Mouse (Mus musculus) embryonic facial prominence, embryonic 14.5 days (tissue): ENCODE data around the gene Hook2. TPM values are rescaled to one million over a fixed set of nuclear protein-coding genes. Genes with fewer than 3 reads are reported as not detected.

Experiments
- ATAC-seq: fragments of 200-750 bp; cut with Nextera tagmentation; 2 replicates; pipeline ENCODE4 v1.8.0; 2017; ENCODE audit warnings: low read depth, moderate number of reproducible peaks, moderate TSS enrichment
- DNase-seq: peaks from one replicate; pipeline ENCODE4 v3.0.0-alpha.2; 2015; ENCODE audit warnings: low spot score
- H3K27ac ChIP-seq: fragments of 300-500 bp; sonication (generic); replicated peaks from 2 replicates; pipeline ENCODE4 v1.5.1; 2014; ENCODE audit warnings: low read depth, mild to moderate bottlenecking, low read length, moderate library complexity
- H3K27me3 ChIP-seq: fragments of 300-500 bp; sonication (generic); replicated peaks from 2 replicates; pipeline ENCODE4 v1.6.1; 2014; ENCODE audit warnings: low read length; ENCODE audit not compliant: control insufficient read depth, insufficient read depth
- H3K36me3 ChIP-seq: fragments of 300-500 bp; sonication (generic); 2 replicates; pipeline ENCODE4 v1.6.1; 2014; ENCODE audit warnings: low read length, mixed read lengths; ENCODE audit not compliant: control insufficient read depth, insufficient read depth
- H3K4me1 ChIP-seq: fragments of 300-500 bp; sonication (generic); 2 replicates; pipeline ENCODE4 v1.6.1; 2014; ENCODE audit warnings: antibody characterized with exemption, low read length; ENCODE audit not compliant: control insufficient read depth, insufficient read depth
- H3K4me2 ChIP-seq: fragments of 300-500 bp; sonication (generic); 2 replicates; pipeline ENCODE4 v1.6.1; 2014; ENCODE audit warnings: low read depth, mild to moderate bottlenecking, low read length, moderate library complexity, mixed read lengths
- H3K4me3 ChIP-seq: fragments of 300-500 bp; sonication (generic); 2 replicates; pipeline ENCODE4 v1.5.1; 2014; ENCODE audit warnings: low read depth, mild to moderate bottlenecking, low read length
- H3K9ac ChIP-seq: fragments of 300-500 bp; sonication (generic); 2 replicates; pipeline ENCODE4 v1.6.1; 2014; ENCODE audit warnings: low read depth, mild to moderate bottlenecking, low read length, moderate library complexity, mixed read lengths
- H3K9me3 ChIP-seq: fragments of 300-500 bp; sonication (generic); 2 replicates; pipeline ENCODE4 v1.6.1; 2016; ENCODE audit warnings: low read length; ENCODE audit not compliant: control insufficient read depth
- WGBS: fragments of 180-500 bp; shearing (Covaris S2); extraction: QIAGEN DNeasy Blood & Tissue Kit; methylation state at CpG from one replicate; pipeline ENCODE4 v1.1.7; 2014; 5-methylcytosine and 5-hydroxymethylcytosine counted together
- polyA plus RNA-seq: library from polyadenylated mRNA; unstranded; fragments of >200 nt; fragmentation: Nextera tagmentation; extraction: Ambion mirVana; gene quantifications from 2 replicates; pipeline ENCODE4 v1.2.1, GENCODE M21; 2014

Gene Hook2
- polyA plus RNA-seq, 1 experiment from 2014 or later, result 13.1 TPM

- whole genome bisulfite sequencing, result 66% methylated on average over 15 of the region's 15 CpGs
- H3K27me3 ChIP-seq, result peaks cover 15% of the 10 kb centered on the region
- no peak overlapping the region for H3K4me3 ChIP-seq
- H3K27ac ChIP-seq, result peak overlapping the region; percentile 61
- ATAC-seq (peak; percentile 24; the same call in 1 of the 2 replicates), DNase-seq (no peak)
- no peaks in the 10 kb centered on the region for H3K36me3 ChIP-seq
- 0 out of 2 replicates have a peak overlapping the region, but pooled peaks have one; percentile 5 for H3K9ac ChIP-seq
- no peak overlapping the region; the same call in 1 of the 2 replicates for H3K4me2 ChIP-seq
- H3K4me1 ChIP-seq, result peaks cover 47% of the 10 kb centered on the region
- no peaks in the 10 kb centered on the region for H3K9me3 ChIP-seq
Observed at GRCm38 (mm10) chr8:84981644-84982498, 8.5 kb upstream of the Hook2 start.

GRCm38 (mm10) chr8:84982499-84983011 lies 7.8 kb upstream of the Hook2 start:
- peaks cover 43% of the 10 kb centered on the region for H3K4me1 ChIP-seq
- 0 out of 2 replicates have a peak overlapping the region, but pooled peaks have one; percentile 5 for H3K9ac ChIP-seq
- no peak overlapping the region for H3K4me2 ChIP-seq
- WGBS, result 52% methylated on average over 3 of the region's 3 CpGs
- H3K9me3 ChIP-seq, result no peaks in the 10 kb centered on the region
- ATAC-seq (no peak), DNase-seq (no peak)
- H3K4me3 ChIP-seq, result no peak overlapping the region
- peaks cover 9% of the 10 kb centered on the region for H3K27me3 ChIP-seq
- no peaks in the 10 kb centered on the region for H3K36me3 ChIP-seq
- H3K27ac ChIP-seq, result peak overlapping the region; percentile 58

DNA sequence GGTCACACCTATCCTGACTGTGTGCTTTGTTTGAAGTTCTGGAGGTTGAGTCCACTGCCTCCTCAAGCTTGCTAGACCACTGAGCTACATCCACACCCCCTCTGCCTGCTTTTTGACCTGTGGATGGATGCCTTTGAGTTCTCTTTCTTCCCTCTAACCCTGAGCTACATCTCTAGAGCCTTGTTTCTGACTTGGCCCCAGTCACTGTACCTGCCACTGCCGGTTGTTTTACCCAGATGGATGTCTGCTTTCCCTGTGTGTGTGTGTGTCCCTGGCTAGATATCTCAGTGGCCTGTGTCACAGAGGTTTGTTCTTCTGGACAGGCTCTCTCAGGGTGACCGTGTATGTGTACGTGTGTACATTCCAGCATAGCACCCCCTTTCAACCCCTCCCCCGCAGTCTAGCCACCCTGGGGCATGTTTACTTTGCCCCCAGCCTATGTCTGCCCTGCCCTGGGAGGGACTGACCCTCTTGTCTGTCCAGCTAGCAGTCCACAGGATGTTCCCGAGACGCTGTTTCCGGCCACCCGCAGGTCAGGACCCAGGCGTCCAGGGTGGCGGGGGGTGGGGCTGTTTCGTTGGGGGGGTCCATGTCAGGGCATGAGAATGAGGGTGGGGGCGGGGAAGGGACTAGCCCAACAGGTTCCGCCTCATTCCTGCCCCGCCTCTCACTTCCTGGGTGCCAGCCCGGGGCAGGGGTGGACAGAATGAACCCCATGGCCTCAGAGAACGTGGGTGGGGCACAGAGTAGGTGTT lies 5.9 kb upstream of the Hook2 start:
- no peaks in the 10 kb centered on the region for H3K36me3 ChIP-seq
- H3K4me2 ChIP-seq, result peak overlapping the region; percentile 98
- H3K9me3 ChIP-seq, result no peaks in the 10 kb centered on the region
- 5% methylated on average over 15 of the region's 16 CpGs for WGBS
- peak overlapping the region; percentile 45; the same call in 1 of the 2 replicates for H3K9ac ChIP-seq
- peaks cover 37% of the 10 kb centered on the region for H3K4me1 ChIP-seq
- no peak for DNase-seq
- H3K27ac ChIP-seq, result peak overlapping the region; percentile 69
- H3K27me3 ChIP-seq, result no peaks in the 10 kb centered on the region; the same call in 1 of the 2 replicates
- no peak for ATAC-seq
- H3K4me3 ChIP-seq, result peak overlapping the region; percentile 55; the same call in 1 of the 2 replicates

- 2% methylated on average over 23 of the region's 23 CpGs for whole genome bisulfite sequencing
- peak overlapping the region; percentile 55 for H3K4me3 ChIP-seq
Observed at GRCm38 (mm10) chr8:84985049-84985683, 5.2 kb upstream of the Hook2 start.

DNA sequence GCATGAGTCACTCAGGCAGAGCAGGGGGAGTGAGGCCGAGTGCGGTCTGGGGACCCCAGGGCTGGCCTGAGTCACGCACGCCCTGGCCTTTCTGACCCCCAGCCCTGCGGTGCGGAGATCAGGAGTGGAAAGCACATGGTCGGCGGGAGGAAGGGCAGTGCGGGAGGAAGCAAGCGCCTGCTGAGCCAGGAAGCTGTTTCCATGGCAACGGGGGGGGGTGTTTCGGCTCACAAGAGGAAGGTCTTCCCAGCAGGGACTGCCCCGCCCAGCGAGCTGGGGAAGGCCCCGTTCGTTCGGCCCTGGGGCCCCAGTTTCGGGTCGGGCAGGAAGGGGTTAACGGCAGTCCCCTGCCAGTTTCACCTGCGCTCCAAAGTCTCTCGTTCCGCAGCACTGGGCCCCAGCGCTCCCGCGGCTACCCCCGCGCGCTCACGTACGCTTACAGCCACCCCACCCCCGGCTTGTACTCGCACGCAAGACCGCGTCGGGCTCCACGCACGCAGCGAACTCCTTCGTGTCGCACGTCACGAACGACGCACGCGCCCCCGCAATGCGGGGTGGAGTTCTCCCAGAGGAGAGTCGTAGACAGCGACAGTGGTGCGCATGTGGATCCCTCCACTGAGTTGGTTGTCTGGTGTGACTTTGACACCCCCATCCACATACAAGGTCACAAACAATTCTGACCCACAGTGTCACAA lies 4.6 kb upstream of the Hook2 start:
- ATAC-seq (peak; percentile 20), DNase-seq (peak; percentile 94)
- Histone ChIP-seq H3K4me3 (peak overlapping the region; percentile 55), H3K4me1 (peaks cover 28% of the 10 kb centered on the region), H3K27me3 (no peaks in the 10 kb centered on the region; the same call in 1 of the 2 replicates), H3K4me2 (peak overlapping the region; percentile 98), H3K27ac (peak overlapping the region; percentile 69), H3K9me3 (no peaks in the 10 kb centered on the region), H3K36me3 (no peaks in the 10 kb centered on the region), H3K9ac (peak overlapping the region; percentile 69)
- WGBS, result under 1% methylated on average over 37 of the region's 53 CpGs

More at GRCm38 (mm10) chr8:84985049-84985683, 5.2 kb upstream of the Hook2 start:
- DNase-seq, result no peak
- peaks cover 31% of the 10 kb centered on the region for H3K4me1 ChIP-seq
- no peaks in the 10 kb centered on the region; the same call in 1 of the 2 replicates for H3K27me3 ChIP-seq
- peak overlapping the region; percentile 98 for H3K4me2 ChIP-seq
- H3K9me3 ChIP-seq, result no peaks in the 10 kb centered on the region
- peak overlapping the region; percentile 69 for H3K27ac ChIP-seq
- ATAC-seq, result no peak
- no peaks in the 10 kb centered on the region for H3K36me3 ChIP-seq
- H3K9ac ChIP-seq, result peak overlapping the region; percentile 69

DNA sequence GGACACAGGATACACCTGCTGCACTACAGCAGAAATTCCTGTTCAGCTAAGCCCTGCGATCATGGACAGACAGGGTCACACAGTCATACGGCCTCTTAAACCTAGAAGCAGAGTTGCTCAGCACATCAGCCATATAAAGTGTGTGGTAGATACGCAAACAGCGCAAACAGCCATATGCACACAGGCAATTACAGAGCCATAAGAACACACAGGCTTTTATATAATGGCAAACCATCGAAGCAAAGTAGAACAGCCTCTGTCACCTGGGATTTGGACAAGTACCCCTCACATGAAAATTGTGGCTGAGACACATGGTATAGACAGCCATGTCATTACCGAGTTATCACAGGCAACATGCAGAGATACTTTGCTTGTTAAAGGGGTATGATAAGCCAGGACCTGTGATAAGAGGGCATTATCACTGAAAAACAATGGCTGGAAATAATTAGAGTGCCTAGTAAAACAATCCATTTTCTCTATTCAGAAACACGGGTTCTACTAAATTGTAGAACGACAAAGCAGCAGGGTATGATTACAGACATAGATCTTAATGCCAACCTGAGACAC lies 3.9 kb upstream of the Hook2 start:
- Histone ChIP-seq H3K4me3 (peak overlapping the region; percentile 55), H3K4me2 (peak overlapping the region; percentile 98), H3K9me3 (no peaks in the 10 kb centered on the region), H3K27me3 (no peaks in the 10 kb centered on the region), H3K4me1 (peaks cover 27% of the 10 kb centered on the region), H3K9ac (peak overlapping the region; percentile 69; the same call in 1 of the 2 replicates), H3K36me3 (no peaks in the 10 kb centered on the region), H3K27ac (peak overlapping the region; percentile 69; the same call in 1 of the 2 replicates)
- no peak for ATAC-seq
- no peak for DNase-seq
- WGBS, result 25% methylated on average over 8 of the region's 8 CpGs

DNA sequence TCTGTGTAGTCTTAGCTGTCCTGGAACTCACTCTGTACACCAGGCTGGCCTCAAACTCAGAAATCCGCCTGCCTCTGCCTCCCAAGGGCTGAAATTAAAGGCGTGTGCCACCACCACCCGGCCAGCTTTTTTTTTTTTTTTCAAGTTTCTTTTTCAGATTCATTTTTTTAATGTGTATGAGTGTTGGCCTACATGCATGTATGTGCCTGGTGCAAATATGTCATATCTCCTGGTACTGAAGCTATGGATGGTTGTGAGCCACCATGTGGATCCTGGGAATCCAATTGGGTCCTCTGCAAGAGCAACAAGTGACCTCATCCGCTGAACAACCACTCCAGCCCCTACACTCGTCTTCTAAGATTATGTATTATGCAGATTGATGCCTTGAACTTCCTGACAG lies 3.0 kb upstream of the Hook2 start:
- no peaks in the 10 kb centered on the region for H3K9me3 ChIP-seq
- no peaks in the 10 kb centered on the region for H3K36me3 ChIP-seq
- ATAC-seq (no peak), DNase-seq (no peak)
- H3K4me3 ChIP-seq, result no peak overlapping the region
- no peaks in the 10 kb centered on the region for H3K27me3 ChIP-seq
- WGBS, result 84% methylated on average over 5 of the region's 5 CpGs
- H3K9ac ChIP-seq, result no peak overlapping the region
- H3K4me1 ChIP-seq, result peaks cover 20% of the 10 kb centered on the region
- H3K4me2 ChIP-seq, result no peak overlapping the region
- H3K27ac ChIP-seq, result no peak overlapping the region
